Mouse (Mus musculus): ENCODE data around the gene Ephb2. TPM values are rescaled to one million over a fixed set of nuclear protein-coding genes. Genes with fewer than 3 reads are reported as not detected.

Gene Ephb2
- polyA plus RNA-seq, 1 experiment = 15.1 TPM

GRCm38 (mm10) chr4:136652528-136652910, 183.3 kb downstream of the Ephb2 start:
- Histone ChIP-seq H3K9me3 (replicated peaks; ENCODE audit: control insufficient read depth, insufficient read depth, low read length, poor library complexity, severe bottlenecking) (no peaks in the 10 kb centered on the region), H3K27ac (ENCODE audit: insufficient read depth, low read length) (no peak overlapping the region), H3K4me1 (ENCODE audit: control insufficient read depth, insufficient read depth, low read length) (no peaks in the 10 kb centered on the region), H3K4me3 (ENCODE audit: low read depth, low read length) (no peak overlapping the region), H3K9ac (ENCODE audit: low read depth, poor library complexity, severe bottlenecking) (no peak overlapping the region), H3K27me3 (ENCODE audit: control insufficient read depth, insufficient read depth, low read length, poor library complexity, severe bottlenecking) (no peaks in the 10 kb centered on the region), H3K36me3 (ENCODE audit: control insufficient read depth, insufficient read depth, low read length, poor library complexity, severe bottlenecking) (no peaks in the 10 kb centered on the region)
- no peak for TF ChIP-seq CTCF (IDR thresholded peaks at IDR 0.05; ENCODE audit: low read depth, low read length)
- no peak for TF ChIP-seq EP300 (IDR thresholded peaks at IDR 0.05; ENCODE audit: insufficient read depth, low read depth, low read length)
- TF ChIP-seq POLR2A (IDR thresholded peaks at IDR 0.05; ENCODE audit: insufficient read depth, low read length) = no peak

GRCm38 (mm10) chr4:136651882-136652527, 183.8 kb downstream of the Ephb2 start:
- H3K9ac ChIP-seq (ENCODE audit: low read depth, poor library complexity, severe bottlenecking) = no peak overlapping the region
- H3K27ac ChIP-seq (ENCODE audit: insufficient read depth, low read length) = no peak overlapping the region
- TF ChIP-seq CTCF (IDR thresholded peaks at IDR 0.05; ENCODE audit: low read depth, low read length) (no peak), EP300 (IDR thresholded peaks at IDR 0.05; ENCODE audit: insufficient read depth, low read depth, low read length) (no peak), POLR2A (IDR thresholded peaks at IDR 0.05; ENCODE audit: insufficient read depth, low read length) (no peak)

GRCm38 (mm10) chr4:136651357-136651811, 184.4 kb downstream of the Ephb2 start:
- Histone ChIP-seq H3K4me3 (ENCODE audit: low read depth, low read length) (no peak overlapping the region), H3K36me3 (ENCODE audit: control insufficient read depth, insufficient read depth, low read length, poor library complexity, severe bottlenecking) (no peaks in the 10 kb centered on the region), H3K9me3 (replicated peaks; ENCODE audit: control insufficient read depth, insufficient read depth, low read length, poor library complexity, severe bottlenecking) (no peaks in the 10 kb centered on the region), H3K27me3 (ENCODE audit: control insufficient read depth, insufficient read depth, low read length, poor library complexity, severe bottlenecking) (no peaks in the 10 kb centered on the region), H3K9ac (ENCODE audit: low read depth, poor library complexity, severe bottlenecking) (no peak overlapping the region), H3K27ac (ENCODE audit: insufficient read depth, low read length) (no peak overlapping the region), H3K4me1 (ENCODE audit: control insufficient read depth, insufficient read depth, low read length) (no peaks in the 10 kb centered on the region)
- no peak for TF ChIP-seq EP300 (IDR thresholded peaks at IDR 0.05; ENCODE audit: insufficient read depth, low read depth, low read length)
- TF ChIP-seq POLR2A (IDR thresholded peaks at IDR 0.05; ENCODE audit: insufficient read depth, low read length) = no peak
- TF ChIP-seq CTCF (IDR thresholded peaks at IDR 0.05; ENCODE audit: low read depth, low read length) = peak; percentile 90

More at GRCm38 (mm10) chr4:136651882-136652527, 183.8 kb downstream of the Ephb2 start:
- H3K36me3 ChIP-seq (ENCODE audit: control insufficient read depth, insufficient read depth, low read length, poor library complexity, severe bottlenecking) = no peaks in the 10 kb centered on the region
- H3K4me3 ChIP-seq (ENCODE audit: low read depth, low read length) = no peak overlapping the region
- H3K4me1 ChIP-seq (ENCODE audit: control insufficient read depth, insufficient read depth, low read length) = no peaks in the 10 kb centered on the region
- no peaks in the 10 kb centered on the region for H3K9me3 ChIP-seq (replicated peaks; ENCODE audit: control insufficient read depth, insufficient read depth, low read length, poor library complexity, severe bottlenecking)
- no peaks in the 10 kb centered on the region for H3K27me3 ChIP-seq (ENCODE audit: control insufficient read depth, insufficient read depth, low read length, poor library complexity, severe bottlenecking)

GRCm38 (mm10) chr4:136650261-136650660, 185.5 kb downstream of the Ephb2 start:
- no peak overlapping the region for H3K27ac ChIP-seq (ENCODE audit: insufficient read depth, low read length)
- no peaks in the 10 kb centered on the region for H3K27me3 ChIP-seq (ENCODE audit: control insufficient read depth, insufficient read depth, low read length, poor library complexity, severe bottlenecking)
- H3K9ac ChIP-seq (ENCODE audit: low read depth, poor library complexity, severe bottlenecking) = no peak overlapping the region
- no peaks in the 10 kb centered on the region for H3K4me1 ChIP-seq (ENCODE audit: control insufficient read depth, insufficient read depth, low read length)
- no peaks in the 10 kb centered on the region for H3K36me3 ChIP-seq (ENCODE audit: control insufficient read depth, insufficient read depth, low read length, poor library complexity, severe bottlenecking)
- no peaks in the 10 kb centered on the region for H3K9me3 ChIP-seq (replicated peaks; ENCODE audit: control insufficient read depth, insufficient read depth, low read length, poor library complexity, severe bottlenecking)
- no peak overlapping the region for H3K4me3 ChIP-seq (ENCODE audit: low read depth, low read length)
- TF ChIP-seq CTCF (IDR thresholded peaks at IDR 0.05; ENCODE audit: low read depth, low read length) (no peak), EP300 (IDR thresholded peaks at IDR 0.05; ENCODE audit: insufficient read depth, low read depth, low read length) (no peak), POLR2A (IDR thresholded peaks at IDR 0.05; ENCODE audit: insufficient read depth, low read length) (no peak)

GRCm38 (mm10) chr4:136649480-136650196, 186.2 kb downstream of the Ephb2 start:
- no peak overlapping the region for H3K9ac ChIP-seq (ENCODE audit: low read depth, poor library complexity, severe bottlenecking)
- H3K36me3 ChIP-seq (ENCODE audit: control insufficient read depth, insufficient read depth, low read length, poor library complexity, severe bottlenecking) = no peaks in the 10 kb centered on the region
- H3K9me3 ChIP-seq (replicated peaks; ENCODE audit: control insufficient read depth, insufficient read depth, low read length, poor library complexity, severe bottlenecking) = no peaks in the 10 kb centered on the region
- H3K4me3 ChIP-seq (ENCODE audit: low read depth, low read length) = no peak overlapping the region
- H3K27ac ChIP-seq (ENCODE audit: insufficient read depth, low read length) = no peak overlapping the region
- TF ChIP-seq POLR2A (IDR thresholded peaks at IDR 0.05; ENCODE audit: insufficient read depth, low read length) (no peak), EP300 (IDR thresholded peaks at IDR 0.05; ENCODE audit: insufficient read depth, low read depth, low read length) (no peak), CTCF (IDR thresholded peaks at IDR 0.05; ENCODE audit: low read depth, low read length) (no peak)
- no peaks in the 10 kb centered on the region for H3K27me3 ChIP-seq (ENCODE audit: control insufficient read depth, insufficient read depth, low read length, poor library complexity, severe bottlenecking)
- no peaks in the 10 kb centered on the region for H3K4me1 ChIP-seq (ENCODE audit: control insufficient read depth, insufficient read depth, low read length)

GRCm38 (mm10) chr4:136648922-136649479, 186.8 kb downstream of the Ephb2 start:
- H3K4me3 ChIP-seq (ENCODE audit: low read depth, low read length) = no peak overlapping the region
- H3K36me3 ChIP-seq (ENCODE audit: control insufficient read depth, insufficient read depth, low read length, poor library complexity, severe bottlenecking) = no peaks in the 10 kb centered on the region
- H3K4me1 ChIP-seq (ENCODE audit: control insufficient read depth, insufficient read depth, low read length) = no peaks in the 10 kb centered on the region
- TF ChIP-seq EP300 (IDR thresholded peaks at IDR 0.05; ENCODE audit: insufficient read depth, low read depth, low read length) (no peak), CTCF (IDR thresholded peaks at IDR 0.05; ENCODE audit: low read depth, low read length) (peak; percentile 96), POLR2A (IDR thresholded peaks at IDR 0.05; ENCODE audit: insufficient read depth, low read length) (no peak)
- no peaks in the 10 kb centered on the region for H3K9me3 ChIP-seq (replicated peaks; ENCODE audit: control insufficient read depth, insufficient read depth, low read length, poor library complexity, severe bottlenecking)
- no peaks in the 10 kb centered on the region for H3K27me3 ChIP-seq (ENCODE audit: control insufficient read depth, insufficient read depth, low read length, poor library complexity, severe bottlenecking)
- no peak overlapping the region for H3K27ac ChIP-seq (ENCODE audit: insufficient read depth, low read length)
- no peak overlapping the region for H3K9ac ChIP-seq (ENCODE audit: low read depth, poor library complexity, severe bottlenecking)
